Mouse (Mus musculus) kidney, postnatal 0 days (tissue): ENCODE data around the gene Gm9844. TPM values are rescaled to one million over a fixed set of nuclear protein-coding genes. Genes with fewer than 3 reads are reported as not detected.

Source experiments
- ATAC-seq: fragments of 200-750 bp; cut with Nextera tagmentation; replicated peaks from 2 replicates; pipeline ENCODE4 v1.8.0; 2017; ENCODE audit warnings: low read depth, moderate number of reproducible peaks, moderate TSS enrichment, moderate library complexity; ENCODE audit not compliant: low FRiP score
- DNase-seq: peaks from one replicate; pipeline ENCODE4 v3.0.0-alpha.2; 2016; ENCODE audit warnings: low spot score
- H3K27ac ChIP-seq: fragments of 300-500 bp; sonication (generic); 2 replicates; pipeline ENCODE4 v1.5.1; 2014; ENCODE audit warnings: mild to moderate bottlenecking
- H3K27me3 ChIP-seq: fragments of 300-500 bp; sonication (generic); 2 replicates; pipeline ENCODE4 v1.6.1; 2014; ENCODE audit warnings: low read length, mixed read lengths; ENCODE audit not compliant: insufficient read depth
- H3K36me3 ChIP-seq: fragments of 300-500 bp; sonication (generic); 2 replicates; pipeline ENCODE4 v1.6.1; 2014; ENCODE audit warnings: low read length, mixed read lengths; ENCODE audit not compliant: insufficient read depth
- H3K4me1 ChIP-seq: fragments of 300-500 bp; sonication (generic); replicated peaks from 2 replicates; pipeline ENCODE4 v1.6.1; 2014; ENCODE audit warnings: antibody characterized with exemption, low read length, mixed read lengths; ENCODE audit not compliant: insufficient read depth
- H3K4me2 ChIP-seq: fragments of 300-500 bp; sonication (generic); 2 replicates; pipeline ENCODE4 v1.6.1; 2014; ENCODE audit warnings: mild to moderate bottlenecking, low read length, moderate library complexity, mixed read lengths
- H3K4me3 ChIP-seq: fragments of 300-500 bp; sonication (generic); replicated peaks from 2 replicates; pipeline ENCODE4 v1.5.1; 2014; ENCODE audit warnings: low read depth, low read length
- H3K9ac ChIP-seq: fragments of 300-500 bp; sonication (generic); 2 replicates; pipeline ENCODE4 v1.6.1; 2014; ENCODE audit warnings: low read depth, low read length
- H3K9me3 ChIP-seq: fragments of 300-500 bp; sonication (generic); replicated peaks from 2 replicates; pipeline ENCODE4 v1.6.1; 2016; ENCODE audit warnings: low read length, inconsistent platforms, mixed read lengths
- CTCF ChIP-seq: IDR thresholded peaks from 2 replicates; pipeline ENCODE4 v1.5.1; 2016; ENCODE audit warnings: antibody characterized with exemption, low read depth, mild to moderate bottlenecking, moderate library complexity
- WGBS: fragments of 180-500 bp; shearing (Covaris S2); extraction: QIAGEN DNeasy Blood & Tissue Kit; methylation state at CpG from one replicate; pipeline ENCODE4 v1.1.7; 2014; 5-methylcytosine and 5-hydroxymethylcytosine counted together
- polyA plus RNA-seq: library from polyadenylated mRNA; unstranded; fragments of >200 nt; fragmentation: Nextera tagmentation; extraction: Ambion mirVana; gene quantifications from 2 replicates; pipeline ENCODE4 v1.2.1, GENCODE M21; 2015

Gene Gm9844
- polyA plus RNA-seq, 1 experiment from 2014 or later: 18.6 TPM

GRCm38 (mm10) chr7:24902630-24903443 is 40.8 kb downstream of the Gm9844 start, which contains the start of gene Arhgef1:
Gene Arhgef1 (plus strand): TSS chr7:24902912.
- ATAC-seq: no peak

GRCm38 (mm10) chr7:24903444-24903825 is 41.4 kb downstream of the Gm9844 start:
- H3K4me3 ChIP-seq: peak overlapping the region; percentile 77
- TF ChIP-seq CTCF: no peak
- peak overlapping the region; percentile 77 for H3K9ac ChIP-seq
- peak; percentile 34 for DNase-seq
- no peaks in the 10 kb centered on the region for H3K27me3 ChIP-seq
- ATAC-seq: no peak
- WGBS: 19% methylated on average over 10 of the region's 10 CpGs
- peak overlapping the region; percentile 74 for H3K4me2 ChIP-seq
- H3K36me3 ChIP-seq: no peaks in the 10 kb centered on the region
- peaks cover 11% of the 10 kb centered on the region; the same call in 1 of the 2 replicates for H3K4me1 ChIP-seq
- H3K27ac ChIP-seq: peak overlapping the region; percentile 92
- H3K9me3 ChIP-seq: no peaks in the 10 kb centered on the region

More at GRCm38 (mm10) chr7:24902630-24903443, 40.8 kb downstream of the Gm9844 start, which contains the start of gene Arhgef1:
- Histone ChIP-seq H3K4me2 (peak within 1 kb of the TSS; percentile 74), H3K36me3 (no peaks in the 10 kb centered on the region), H3K27me3 (no peaks in the 10 kb centered on the region), H3K9ac (peak within 1 kb of the TSS; percentile 77), H3K27ac (peak within 1 kb of the TSS; percentile 92), H3K4me3 (peak within 1 kb of the TSS; percentile 77), H3K4me1 (peaks cover 11% of the 10 kb centered on the region; the same call in 1 of the 2 replicates), H3K9me3 (no peaks in the 10 kb centered on the region)
- DNase-seq: peak; percentile 71
- no peak for TF ChIP-seq CTCF
- WGBS: 3% methylated on average over 58 of the region's 68 CpGs

GRCm38 (mm10) chr7:24904070-24904483 is 42.1 kb downstream of the Gm9844 start:
- Histone ChIP-seq H3K4me3 (peak overlapping the region; percentile 77), H3K4me1 (peaks cover 11% of the 10 kb centered on the region; the same call in 1 of the 2 replicates), H3K27ac (peak overlapping the region; percentile 92), H3K27me3 (no peaks in the 10 kb centered on the region), H3K36me3 (peaks cover 4% of the 10 kb centered on the region), H3K9ac (peak overlapping the region; percentile 59; the same call in 1 of the 2 replicates), H3K9me3 (no peaks in the 10 kb centered on the region), H3K4me2 (peak overlapping the region; percentile 74)
- peak; percentile 96 for ATAC-seq
- DNase-seq: peak; percentile 99
- TF ChIP-seq CTCF: peak; percentile 82
- 0% methylated on average over 30 of the region's 30 CpGs for WGBS

GRCm38 (mm10) chr7:24904936-24905335 is 42.9 kb downstream of the Gm9844 start:
- ATAC-seq (peak; percentile 23; the same call in 1 of the 2 replicates), DNase-seq (peak; percentile 90)
- peaks cover 11% of the 10 kb centered on the region; the same call in 1 of the 2 replicates for H3K4me1 ChIP-seq
- peak overlapping the region; percentile 59; the same call in 1 of the 2 replicates for H3K9ac ChIP-seq
- H3K36me3 ChIP-seq: peaks cover 6% of the 10 kb centered on the region
- no peaks in the 10 kb centered on the region for H3K9me3 ChIP-seq
- peak; percentile 83 for TF ChIP-seq CTCF
- H3K4me2 ChIP-seq: peak overlapping the region; percentile 74
- peak overlapping the region; percentile 77 for H3K4me3 ChIP-seq
- WGBS: 19% methylated on average over 3 of the region's 3 CpGs
- H3K27me3 ChIP-seq: no peaks in the 10 kb centered on the region
- H3K27ac ChIP-seq: peak overlapping the region; percentile 80; the same call in 1 of the 2 replicates

- no peak overlapping the region for H3K27ac ChIP-seq
- 18% methylated on average over 6 of the region's 6 CpGs for WGBS
- H3K4me3 ChIP-seq: no peak overlapping the region
- H3K9me3 ChIP-seq: no peaks in the 10 kb centered on the region
- H3K36me3 ChIP-seq: peaks cover 9% of the 10 kb centered on the region
- H3K4me2 ChIP-seq: peak overlapping the region; percentile 15; the same call in 1 of the 2 replicates
- TF ChIP-seq CTCF: no peak
- peaks cover 11% of the 10 kb centered on the region; the same call in 1 of the 2 replicates for H3K4me1 ChIP-seq
- H3K27me3 ChIP-seq: no peaks in the 10 kb centered on the region
- ATAC-seq: no peak
- H3K9ac ChIP-seq: no peak overlapping the region
- DNase-seq: no peak
Measured at GRCm38 (mm10) chr7:24906551-24906950, 44.5 kb downstream of the Gm9844 start.

- ATAC-seq (no peak), DNase-seq (no peak)
- H3K27me3 ChIP-seq: no peaks in the 10 kb centered on the region
- WGBS: 34% methylated on average over 13 of the region's 13 CpGs
- peak overlapping the region; percentile 15; the same call in 1 of the 2 replicates for H3K4me2 ChIP-seq
- no peaks in the 10 kb centered on the region for H3K9me3 ChIP-seq
- peaks cover 11% of the 10 kb centered on the region; the same call in 1 of the 2 replicates for H3K4me1 ChIP-seq
- no peak overlapping the region for H3K27ac ChIP-seq
- peak; percentile 25; the same call in 1 of the 2 replicates for TF ChIP-seq CTCF
- 0 out of 2 replicates have a peak overlapping the region, but pooled peaks have one; percentile 8 for H3K9ac ChIP-seq
- H3K36me3 ChIP-seq: peaks cover 13% of the 10 kb centered on the region
- no peak overlapping the region for H3K4me3 ChIP-seq
Measured at GRCm38 (mm10) chr7:24907211-24907748, 45.3 kb downstream of the Gm9844 start.

Other genes with a start within 250 kb of the Gm9844 start
- 0.68 and 0.88 TPM in 2 replicates for gene Lypd3, start 225.7 kb upstream of the Gm9844 start, polyA plus RNA-seq
- gene Tex101, start 185.5 kb upstream of the Gm9844 start, polyA plus RNA-seq: not detected in 2 replicates
- not detected in 2 replicates for gene BC049730, start 153.0 kb upstream of the Gm9844 start, polyA plus RNA-seq
- not detected in 2 replicates for gene Gm4763, start 135.3 kb upstream of the Gm9844 start, polyA plus RNA-seq
- 0.05 and 0.36 TPM in 2 replicates for gene Cd177, start 101.9 kb upstream of the Gm9844 start, polyA plus RNA-seq
- 0.11 and 0.22 TPM in 2 replicates for gene Ceacam10, start 85.0 kb upstream of the Gm9844 start, polyA plus RNA-seq
- gene Lypd4, start 7.7 kb downstream of the Gm9844 start, polyA plus RNA-seq: not detected in 2 replicates
- gene Dmrtc2, start 7.8 kb downstream of the Gm9844 start, polyA plus RNA-seq: 0.12 and 0.19 TPM in 2 replicates
- gene Rps19, start 22.2 kb downstream of the Gm9844 start, polyA plus RNA-seq: 2,933 and 3,330 TPM in 2 replicates
- gene Cd79a, start 35.2 kb downstream of the Gm9844 start, polyA plus RNA-seq: 1.7 and 2.7 TPM in 2 replicates
- 63.6 and 66.1 TPM in 2 replicates for gene Arhgef1, start 40.7 kb downstream of the Gm9844 start, polyA plus RNA-seq
- gene Gm4881, start 82.3 kb downstream of the Gm9844 start, polyA plus RNA-seq: not detected in 2 replicates
- 292 and 315 TPM in 2 replicates for gene Rabac1, start 110.5 kb downstream of the Gm9844 start, polyA plus RNA-seq
- gene Atp1a3, start 143.7 kb downstream of the Gm9844 start, polyA plus RNA-seq: 0.32 and 0.36 TPM in 2 replicates
- 3.4 and 3.5 TPM in 2 replicates for gene Grik5, start 210.1 kb downstream of the Gm9844 start, polyA plus RNA-seq
- gene Zfp574, start 210.4 kb downstream of the Gm9844 start, polyA plus RNA-seq: 23.5 and 24.9 TPM in 2 replicates